Mouse (Mus musculus) liver, embryonic 14.5 days (tissue): ENCODE measurements around the gene Arsg. TPM values are rescaled to one million over a fixed set of nuclear protein-coding genes. Genes with fewer than 3 reads are reported as not detected.

Experiments used
- ATAC-seq: fragments of 200-750 bp; cut with Nextera tagmentation; 2 replicates; pipeline ENCODE4 v1.8.0; 2017; ENCODE audit warnings: moderate number of reproducible peaks, mild to moderate bottlenecking, moderate library complexity; ENCODE audit not compliant: insufficient read depth
- DNase-seq, 3 experiments: peaks; one replicate each; pipeline ENCODE4 v3.0.0-alpha.2; 2012 to 2013; ENCODE audit warnings: low read depth in 3 of 3, low spot score in 3 of 3
- H3K27ac ChIP-seq: fragments of 300-500 bp; sonication (generic); 2 replicates; pipeline ENCODE4 v1.5.1; 2014; ENCODE audit warnings: moderate library complexity, mild to moderate bottlenecking, control low read depth, inconsistent platforms
- H3K27me3 ChIP-seq: fragments of 300-500 bp; sonication (generic); 2 replicates; pipeline ENCODE4 v1.6.1; 2014; ENCODE audit warnings: mild to moderate bottlenecking, low read length, moderate library complexity; ENCODE audit not compliant: control insufficient read depth, insufficient read depth
- H3K36me3 ChIP-seq: fragments of 300-500 bp; sonication (generic); replicated peaks from 2 replicates; pipeline ENCODE4 v1.6.1; 2014; ENCODE audit warnings: low read depth; ENCODE audit not compliant: control insufficient read depth, insufficient read depth
- H3K4me1 ChIP-seq, 2 experiments: fragments of 200-500 bp in 1 of 2; fragments of 300-500 bp in 1 of 2; sonication (generic) in 1 of 2; replicated peaks; 2 replicates each; pipeline ENCODE4 v1.6.1; 2012 to 2014; ENCODE audit warnings: antibody characterized with exemption in 1 of 2, inconsistent platforms in 1 of 2, low read length in 1 of 2; ENCODE audit not compliant: control insufficient read depth in 2 of 2, insufficient read depth in 2 of 2
- H3K4me2 ChIP-seq: fragments of 300-500 bp; sonication (generic); 2 replicates; pipeline ENCODE4 v1.6.1; 2014; ENCODE audit warnings: low read depth, mild to moderate bottlenecking, control low read depth, moderate library complexity
- H3K4me3 ChIP-seq, 2 experiments: fragments of 200-500 bp in 1 of 2; fragments of 300-500 bp in 1 of 2; sonication (generic) in 1 of 2; 2 replicates each; pipeline ENCODE4 v1.5.1; 2012 to 2014; ENCODE audit warnings: low read depth in 2 of 2, low read length in 2 of 2, mild to moderate bottlenecking in 2 of 2, control low read depth in 1 of 2, inconsistent platforms in 1 of 2, moderate library complexity in 1 of 2; ENCODE audit not compliant: insufficient read depth in 1 of 2
- H3K9ac ChIP-seq: fragments of 300-500 bp; sonication (generic); replicated peaks from 2 replicates; pipeline ENCODE4 v1.6.1; 2014; ENCODE audit warnings: mild to moderate bottlenecking, control low read depth, moderate library complexity
- H3K9me3 ChIP-seq: fragments of 300-500 bp; sonication (generic); 2 replicates; pipeline ENCODE4 v1.6.1; 2016; ENCODE audit warnings: low read length, mixed read lengths; ENCODE audit not compliant: control insufficient read depth
- CTCF ChIP-seq: IDR thresholded peaks from 2 replicates; pipeline ENCODE4 v1.5.1; 2016; ENCODE audit warnings: antibody characterized with exemption, low read depth, control low read depth
- EP300 ChIP-seq: IDR thresholded peaks from 2 replicates; pipeline ENCODE4 v1.6.1; 2016; ENCODE audit warnings: antibody characterized with exemption, low read depth
- WGBS: fragments of 180-500 bp; shearing (Covaris S2); extraction: QIAGEN DNeasy Blood & Tissue Kit; methylation state at CpG from one replicate; pipeline ENCODE4 v1.1.7; 2014; ENCODE audit not compliant: insufficient replicate concordance; 5-methylcytosine and 5-hydroxymethylcytosine counted together
- polyA plus RNA-seq, 2 experiments: library from polyadenylated mRNA; depleted of rRNA in 1 of 2; stranded (reverse) in 1 of 2; unstranded in 1 of 2; fragments of >200 nt; fragmentation: Nextera tagmentation in 1 of 2; extraction: Ambion mirVana in 1 of 2; gene quantifications; 2 replicates each; pipeline versions ENCODE4 v1.2.1 to v1.2.3; 2012 to 2014

The Arsg gene
- polyA plus RNA-seq, 2 experiments: 2.3 to 3.8 TPM

DNA sequence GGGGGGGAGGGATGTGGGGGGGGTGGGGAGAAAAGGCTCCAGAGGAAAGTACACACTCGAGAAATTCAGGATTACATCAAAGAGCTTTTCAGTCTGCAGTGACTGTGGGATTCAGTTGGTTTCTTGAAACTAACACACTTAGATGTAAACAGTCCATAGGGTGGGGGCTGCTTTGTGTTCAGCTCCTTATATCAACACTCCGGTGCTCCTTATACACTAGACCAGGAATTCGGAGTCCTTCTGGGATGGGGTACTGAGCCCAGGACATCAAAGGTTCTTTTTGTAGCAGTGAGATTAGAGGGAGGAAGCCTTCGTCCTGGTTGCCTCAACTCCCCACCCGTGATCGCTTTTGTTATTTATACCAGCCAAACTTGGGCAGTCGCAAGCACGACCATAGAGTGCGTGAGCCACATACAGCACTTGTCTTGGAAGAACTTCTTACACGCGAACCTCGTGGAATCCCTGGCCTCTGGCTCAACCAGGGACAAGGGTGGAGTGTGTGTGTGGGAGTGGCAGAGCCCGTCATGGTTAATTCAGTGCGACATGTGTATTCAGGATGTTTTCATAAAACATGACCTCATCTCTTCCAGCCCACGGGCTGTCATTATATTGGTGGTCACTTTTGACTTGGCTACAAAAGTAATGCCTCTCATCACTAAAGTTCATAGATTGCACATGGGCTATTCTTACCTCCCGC is 73.3 kb downstream of the Arsg start:
- Histone ChIP-seq H3K27ac (peak overlapping the region; percentile 58), H3K4me3 (no peak overlapping the region), H3K9me3 (no peaks in the 10 kb centered on the region), H3K27me3 (no peaks in the 10 kb centered on the region), H3K4me1 (peaks cover 62 to 73% of the 10 kb centered on the region in 2 experiments), H3K9ac (no peak overlapping the region; the same call in 1 of the 2 replicates), H3K4me2 (no peak overlapping the region; the same call in 1 of the 2 replicates), H3K36me3 (no peaks in the 10 kb centered on the region)
- TF ChIP-seq EP300: no peak
- no peak for TF ChIP-seq CTCF
- no peak for DNase-seq
- ATAC-seq: no peak
- WGBS: 56% methylated on average over 16 of the region's 16 CpGs

DNA sequence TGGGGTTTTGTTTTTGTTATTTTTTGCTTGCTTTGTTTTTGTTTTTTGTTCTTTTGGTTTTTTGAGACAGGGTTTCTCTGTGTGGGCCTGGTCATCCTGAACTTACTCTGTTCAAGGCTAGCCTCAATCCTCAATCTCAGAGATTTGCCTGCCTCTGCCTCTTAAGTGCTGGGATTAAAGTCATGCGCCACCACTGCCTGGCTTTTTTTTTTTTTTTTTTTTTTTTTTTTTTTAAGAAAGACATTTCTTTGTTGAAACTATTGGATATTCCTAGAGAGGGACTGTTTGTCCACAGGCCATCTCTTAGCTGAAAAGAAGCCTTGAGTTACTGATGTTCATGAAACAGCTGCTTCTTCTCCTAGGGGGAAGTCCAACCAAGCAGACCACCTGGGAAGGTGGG is 74.5 kb downstream of the Arsg start:
- ATAC-seq (no peak), DNase-seq (no peak)
- WGBS: 82% methylated on average over 1 of the region's 1 CpGs
- Histone ChIP-seq H3K4me1 (peaks cover 70 to 82% of the 10 kb centered on the region in 2 experiments), H3K4me2 (no peak overlapping the region), H3K9me3 (no peaks in the 10 kb centered on the region), H3K4me3 (no peak overlapping the region), H3K27me3 (no peaks in the 10 kb centered on the region), H3K36me3 (no peaks in the 10 kb centered on the region), H3K9ac (no peak overlapping the region), H3K27ac (peak overlapping the region; percentile 98)
- TF ChIP-seq EP300: no peak

DNA sequence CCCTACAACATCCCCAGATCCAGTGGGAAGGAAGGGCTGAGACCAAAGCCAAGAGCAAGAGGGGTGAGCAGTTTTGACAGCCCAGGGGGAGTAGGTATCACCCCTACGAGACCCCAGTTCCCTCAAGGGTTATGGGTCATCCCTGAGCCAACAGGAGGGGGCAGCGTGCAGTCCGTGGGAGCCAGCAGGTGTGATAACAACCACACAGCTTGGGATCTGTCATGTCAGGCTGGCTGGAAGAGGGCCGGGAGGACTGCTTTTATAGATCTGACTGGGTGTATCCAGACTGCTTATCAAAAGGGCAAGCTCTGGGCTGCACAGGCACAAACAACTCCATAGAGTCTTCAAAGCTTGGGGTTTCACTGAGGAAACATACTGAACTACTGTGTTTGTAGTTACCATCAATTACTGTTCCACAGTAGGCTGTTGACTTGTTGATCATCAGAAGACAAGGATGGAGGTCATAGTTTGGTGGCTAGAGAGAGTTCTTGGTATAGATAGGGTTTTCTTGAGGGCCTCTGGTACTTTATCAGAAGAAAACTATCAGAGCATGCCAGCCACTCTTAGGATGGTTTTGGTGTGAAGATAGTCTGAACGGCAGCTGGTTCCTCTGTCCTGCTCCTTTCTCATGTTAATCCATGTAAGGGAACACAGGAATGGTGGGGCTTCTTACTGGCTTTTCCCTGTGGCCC is 76.6 kb downstream of the Arsg start:
- Histone ChIP-seq H3K36me3 (no peaks in the 10 kb centered on the region), H3K27ac (peak overlapping the region; percentile 98), H3K4me1 (peaks cover 83 to 94% of the 10 kb centered on the region in 2 experiments), H3K9me3 (no peaks in the 10 kb centered on the region), H3K9ac (peak overlapping the region; percentile 61), H3K4me3 (peak overlapping the region; percentile 0 to 25; a peak in 3 of 4 replicates), H3K27me3 (no peaks in the 10 kb centered on the region), H3K4me2 (peak overlapping the region; percentile 69)
- DNase-seq (peak; percentile 79 to 82 (median 82)), ATAC-seq (peak; percentile 94)
- WGBS: 6% methylated on average over 5 of the region's 5 CpGs
- TF ChIP-seq CTCF: peak; percentile 80
- TF ChIP-seq EP300: peak; percentile 81

DNA sequence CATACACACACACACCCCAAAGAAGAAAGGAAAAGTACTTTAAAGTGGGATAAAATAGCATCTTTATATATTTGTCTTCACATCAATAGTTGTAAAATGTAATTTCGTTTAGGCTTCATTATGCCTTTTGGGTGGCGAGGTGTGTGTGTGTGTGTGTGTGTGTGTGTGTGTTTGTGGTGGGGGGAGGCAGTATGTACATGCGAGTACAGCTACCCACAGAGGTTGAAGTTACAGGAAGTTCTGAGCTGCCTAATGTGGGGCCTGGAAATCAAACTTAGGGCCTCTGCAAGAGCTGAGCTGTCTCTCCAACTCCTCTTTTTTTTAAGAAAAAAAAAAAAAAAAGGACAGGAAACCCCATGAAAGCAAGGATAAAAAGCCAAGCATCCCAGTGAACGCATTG is 80.7 kb downstream of the Arsg start:
- Histone ChIP-seq H3K27ac (peak overlapping the region; percentile 94), H3K4me2 (no peak overlapping the region), H3K4me1 (peaks cover 88 to 92% of the 10 kb centered on the region in 2 experiments), H3K9me3 (no peaks in the 10 kb centered on the region), H3K9ac (no peak overlapping the region; the same call in 1 of the 2 replicates), H3K36me3 (no peaks in the 10 kb centered on the region), H3K27me3 (no peaks in the 10 kb centered on the region), H3K4me3 (no peak overlapping the region)
- ATAC-seq (no peak), DNase-seq (no peak)
- no peak for TF ChIP-seq EP300
- TF ChIP-seq CTCF: no peak
- WGBS: 46% methylated on average over 4 of the region's 4 CpGs

DNA sequence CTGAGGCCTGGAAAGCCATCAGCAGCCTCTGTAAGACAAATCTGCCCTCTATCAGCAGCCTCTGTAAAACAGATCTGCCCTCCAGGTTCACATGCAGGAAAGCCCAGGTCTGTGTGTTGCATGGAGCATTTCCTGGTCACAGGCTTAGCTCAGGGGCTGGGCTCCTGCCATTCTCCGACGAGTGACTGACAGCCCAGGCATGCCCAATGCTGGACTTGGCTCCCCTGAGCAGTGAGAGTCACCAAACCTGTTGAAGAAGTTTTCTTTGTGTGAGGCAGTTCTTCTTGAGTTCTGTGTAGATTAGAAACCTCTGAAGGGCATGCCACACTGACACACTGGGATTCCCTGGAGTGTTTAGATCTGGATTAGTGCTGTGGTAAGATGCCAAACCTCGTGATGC is 81.3 kb downstream of the Arsg start:
- no peaks in the 10 kb centered on the region for H3K36me3 ChIP-seq
- peak overlapping the region; percentile 94 for H3K27ac ChIP-seq
- DNase-seq: no peak
- H3K9me3 ChIP-seq: no peaks in the 10 kb centered on the region
- ATAC-seq: no peak
- H3K4me2 ChIP-seq: no peak overlapping the region
- peaks cover 88 to 92% of the 10 kb centered on the region in 2 experiments for H3K4me1 ChIP-seq
- WGBS: 41% methylated on average over 3 of the region's 3 CpGs
- TF ChIP-seq CTCF: no peak
- TF ChIP-seq EP300: no peak
- H3K27me3 ChIP-seq: no peaks in the 10 kb centered on the region
- peak overlapping the region; percentile 32 for H3K9ac ChIP-seq
- no peak overlapping the region for H3K4me3 ChIP-seq
